Mouse (Mus musculus): ENCODE data around the gene Pou2f2. TPM values are rescaled to one million over a fixed set of nuclear protein-coding genes. Genes with fewer than 3 reads are reported as not detected.

Gene Pou2f2
- total and polyA plus RNA-seq, 2 experiments from 2014 or later, result 3.9 to 20.2 TPM

GRCm38 (mm10) chr7:25151916-25152556 is 27.5 kb downstream of the Pou2f2 start:
- H3K36me3 ChIP-seq (ENCODE audit: insufficient read depth, low read length), result no peaks in the 10 kb centered on the region
- DNase-seq (ENCODE audit: low spot score) (peak; percentile 60), ATAC-seq (peak; percentile 33; the same call in 1 of the 2 replicates)
- H3K4me2 ChIP-seq (ENCODE audit: low read depth, low read length), result peak overlapping the region; percentile 19
- no peak overlapping the region for H3K4me3 ChIP-seq (ENCODE audit: low read length)
- peak overlapping the region; percentile 71 for H3K27ac ChIP-seq
- TF ChIP-seq CTCF (IDR thresholded peaks at IDR 0.05; ENCODE audit: low read depth), result no peak
- H3K9me3 ChIP-seq (ENCODE audit: low read length), result no peaks in the 10 kb centered on the region
- WGBS, result 10% methylated on average over 9 of the region's 10 CpGs
- H3K27me3 ChIP-seq (ENCODE audit: insufficient read depth, low read length), result no peaks in the 10 kb centered on the region
- no peak overlapping the region; the same call in 1 of the 2 replicates for H3K9ac ChIP-seq (replicated peaks; ENCODE audit: low read length)
- H3K4me1 ChIP-seq (ENCODE audit: insufficient read depth, low read length), result peaks cover 27% of the 10 kb centered on the region

GRCm38 (mm10) chr7:25151009-25151408 is 28.5 kb downstream of the Pou2f2 start:
- H3K9ac ChIP-seq (replicated peaks; ENCODE audit: low read length), result peak overlapping the region; percentile 28; the same call in 1 of the 2 replicates
- 0 out of 2 replicates have a peak overlapping the region, but pooled peaks have one; percentile 71 for H3K27ac ChIP-seq
- WGBS, result 2% methylated on average over 5 of the region's 7 CpGs
- no peaks in the 10 kb centered on the region for H3K9me3 ChIP-seq (ENCODE audit: low read length)
- ATAC-seq (no peak), DNase-seq (ENCODE audit: low spot score) (no peak)
- H3K36me3 ChIP-seq (ENCODE audit: insufficient read depth, low read length), result no peaks in the 10 kb centered on the region
- TF ChIP-seq CTCF (IDR thresholded peaks at IDR 0.05; ENCODE audit: low read depth), result no peak
- H3K4me2 ChIP-seq (ENCODE audit: low read depth, low read length), result peak overlapping the region; percentile 33; the same call in 1 of the 2 replicates
- peaks cover 27% of the 10 kb centered on the region for H3K4me1 ChIP-seq (ENCODE audit: insufficient read depth, low read length)
- no peaks in the 10 kb centered on the region for H3K27me3 ChIP-seq (ENCODE audit: insufficient read depth, low read length)
- no peak overlapping the region for H3K4me3 ChIP-seq (ENCODE audit: low read length)

- peak overlapping the region; percentile 41; the same call in 1 of the 2 replicates for H3K27ac ChIP-seq
- DNase-seq (ENCODE audit: low spot score), result no peak
- no peak overlapping the region for H3K9ac ChIP-seq (replicated peaks; ENCODE audit: low read length)
- peak overlapping the region; percentile 33 for H3K4me2 ChIP-seq (ENCODE audit: low read depth, low read length)
- no peaks in the 10 kb centered on the region for H3K9me3 ChIP-seq (ENCODE audit: low read length)
- no peak; the same call in 1 of the 2 replicates for ATAC-seq
- H3K4me1 ChIP-seq (ENCODE audit: insufficient read depth, low read length), result peaks cover 27% of the 10 kb centered on the region
- H3K36me3 ChIP-seq (ENCODE audit: insufficient read depth, low read length), result no peaks in the 10 kb centered on the region
- TF ChIP-seq CTCF (IDR thresholded peaks at IDR 0.05; ENCODE audit: low read depth), result no peak
- H3K4me3 ChIP-seq (ENCODE audit: low read length), result no peak overlapping the region
- WGBS, result 5% methylated on average over 11 of the region's 18 CpGs
- H3K27me3 ChIP-seq (ENCODE audit: insufficient read depth, low read length), result no peaks in the 10 kb centered on the region
These were observed 29.3 kb downstream of the Pou2f2 start for GRCm38 (mm10) chr7:25150151-25150663.

- no peak for TF ChIP-seq CTCF (IDR thresholded peaks at IDR 0.05; ENCODE audit: low read depth)
- no peak overlapping the region for H3K4me2 ChIP-seq (ENCODE audit: low read depth, low read length)
- H3K36me3 ChIP-seq (ENCODE audit: insufficient read depth, low read length), result no peaks in the 10 kb centered on the region
- 16% methylated on average over 10 of the region's 10 CpGs for WGBS
- H3K9me3 ChIP-seq (ENCODE audit: low read length), result no peaks in the 10 kb centered on the region
- no peaks in the 10 kb centered on the region for H3K27me3 ChIP-seq (ENCODE audit: insufficient read depth, low read length)
- H3K9ac ChIP-seq (replicated peaks; ENCODE audit: low read length), result no peak overlapping the region
- DNase-seq (ENCODE audit: low spot score) (no peak), ATAC-seq (no peak)
- H3K4me3 ChIP-seq (ENCODE audit: low read length), result no peak overlapping the region
- no peak overlapping the region for H3K27ac ChIP-seq
- peaks cover 5% of the 10 kb centered on the region for H3K4me1 ChIP-seq (ENCODE audit: insufficient read depth, low read length)
These were observed 33.6 kb downstream of the Pou2f2 start for GRCm38 (mm10) chr7:25145896-25146295.

- Histone ChIP-seq H3K36me3 (ENCODE audit: insufficient read depth, low read length) (no peaks in the 10 kb centered on the region), H3K9me3 (ENCODE audit: low read length) (no peaks in the 10 kb centered on the region), H3K4me3 (ENCODE audit: low read length) (no peak overlapping the region), H3K4me2 (ENCODE audit: low read depth, low read length) (no peak overlapping the region), H3K27ac (no peak overlapping the region), H3K9ac (replicated peaks; ENCODE audit: low read length) (no peak overlapping the region), H3K4me1 (ENCODE audit: insufficient read depth, low read length) (no peaks in the 10 kb centered on the region), H3K27me3 (ENCODE audit: insufficient read depth, low read length) (no peaks in the 10 kb centered on the region)
- peak; percentile 38 for TF ChIP-seq CTCF (IDR thresholded peaks at IDR 0.05; ENCODE audit: low read depth)
- WGBS, result 13% methylated on average over 5 of the region's 5 CpGs
- ATAC-seq (no peak), DNase-seq (ENCODE audit: low spot score) (peak; percentile 54)
These were observed 37.8 kb downstream of the Pou2f2 start for GRCm38 (mm10) chr7:25141761-25142160.

GRCm38 (mm10) chr7:25137553-25137952 is 42.0 kb downstream of the Pou2f2 start:
- H3K4me3 ChIP-seq (ENCODE audit: low read length), result no peak overlapping the region
- 0 out of 2 replicates have a peak, but pooled peaks cover 5% of the 10 kb centered on the region for H3K4me1 ChIP-seq (ENCODE audit: insufficient read depth, low read length)
- no peak for TF ChIP-seq CTCF (IDR thresholded peaks at IDR 0.05; ENCODE audit: low read depth)
- ATAC-seq, result no peak
- H3K27ac ChIP-seq, result no peak overlapping the region
- no peak overlapping the region for H3K4me2 ChIP-seq (ENCODE audit: low read depth, low read length)
- H3K27me3 ChIP-seq (ENCODE audit: insufficient read depth, low read length), result peaks cover 2% of the 10 kb centered on the region; the same call in 1 of the 2 replicates
- H3K36me3 ChIP-seq (ENCODE audit: insufficient read depth, low read length), result no peaks in the 10 kb centered on the region
- 38% methylated on average over 3 of the region's 3 CpGs for WGBS
- H3K9me3 ChIP-seq (ENCODE audit: low read length), result no peaks in the 10 kb centered on the region
- no peak overlapping the region for H3K9ac ChIP-seq (replicated peaks; ENCODE audit: low read length)
- no peak for DNase-seq (ENCODE audit: low spot score)
